Mouse (Mus musculus) forebrain, embryonic 16.5 days (tissue): ENCODE data around the gene Olfr1440. TPM values are rescaled to one million over a fixed set of nuclear protein-coding genes. Genes with fewer than 3 reads are reported as not detected.

Experiments
- ATAC-seq: fragments of 200-750 bp; cut with Nextera tagmentation; 2 replicates; pipeline ENCODE4 v1.8.0; 2017; ENCODE audit warnings: mild to moderate bottlenecking, moderate library complexity
- H3K27ac ChIP-seq: fragments of 300-500 bp; sonication (generic); 2 replicates; pipeline ENCODE4 v1.5.1; 2014; ENCODE audit warnings: low read length, control low read depth
- H3K27me3 ChIP-seq: fragments of 300-500 bp; sonication (generic); replicated peaks from 2 replicates; pipeline ENCODE4 v1.6.1; 2014; ENCODE audit warnings: low read length; ENCODE audit not compliant: control insufficient read depth, insufficient read depth
- H3K36me3 ChIP-seq: fragments of 300-500 bp; sonication (generic); 2 replicates; pipeline ENCODE4 v1.6.1; 2014; ENCODE audit not compliant: control insufficient read depth, insufficient read depth
- H3K4me1 ChIP-seq: fragments of 300-500 bp; sonication (generic); replicated peaks from 2 replicates; pipeline ENCODE4 v1.6.1; 2014; ENCODE audit warnings: low read length; ENCODE audit not compliant: control insufficient read depth, insufficient read depth
- H3K4me2 ChIP-seq: fragments of 300-500 bp; sonication (generic); 2 replicates; pipeline ENCODE4 v1.6.1; 2014; ENCODE audit warnings: mild to moderate bottlenecking, low read length, control low read depth
- H3K4me3 ChIP-seq: fragments of 300-500 bp; sonication (generic); replicated peaks from 2 replicates; pipeline ENCODE4 v1.5.1; 2014; ENCODE audit warnings: mild to moderate bottlenecking, low read length, control low read depth
- H3K9ac ChIP-seq: fragments of 300-500 bp; sonication (generic); replicated peaks from 2 replicates; pipeline ENCODE4 v1.6.1; 2014; ENCODE audit warnings: low read depth, low read length, control low read depth
- H3K9me3 ChIP-seq: fragments of 300-500 bp; sonication (generic); 2 replicates; pipeline ENCODE4 v1.6.1; 2016; ENCODE audit warnings: low read length; ENCODE audit not compliant: control insufficient read depth
- WGBS: fragments of 180-500 bp; shearing (Covaris S2); extraction: QIAGEN DNeasy Blood & Tissue Kit; methylation state at CpG from one replicate; pipeline ENCODE4 v1.1.7; 2014; 5-methylcytosine and 5-hydroxymethylcytosine counted together
- polyA plus RNA-seq: library from polyadenylated mRNA; unstranded; fragments of >200 nt; fragmentation: Nextera tagmentation; extraction: Ambion mirVana; gene quantifications from 2 replicates; pipeline ENCODE4 v1.2.1, GENCODE M21; 2015

Olfr1440 gene
- polyA plus RNA-seq = not detected in 2 replicates

DNA sequence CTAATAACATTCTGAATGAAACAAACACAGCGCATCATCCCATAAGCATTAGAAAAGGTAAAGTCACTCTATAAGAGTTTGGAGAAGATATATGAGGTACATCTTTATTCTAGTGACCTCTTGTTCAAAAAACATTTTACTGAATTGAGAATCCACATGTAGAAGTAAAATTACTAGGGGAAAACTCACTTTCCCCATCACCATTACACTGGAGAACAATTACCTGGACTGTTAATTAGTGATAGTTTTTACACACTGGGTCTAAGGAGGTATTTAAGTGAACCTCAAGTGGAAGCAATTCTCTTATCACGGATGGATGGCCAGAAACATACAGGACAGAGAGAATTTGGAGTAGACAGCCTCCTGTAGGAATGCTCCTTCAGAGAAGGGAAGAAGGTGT, at the start of gene Olfr1440:
Gene Olfr1440, plus strand, starts transcription at position 301 of the 400 bp plus-strand sequence.
- Histone ChIP-seq H3K4me2 (no peak within 1 kb of the TSS), H3K9me3 (no peaks in the 10 kb centered on the region), H3K27ac (no peak within 1 kb of the TSS), H3K4me3 (no peak within 1 kb of the TSS), H3K4me1 (no peaks in the 10 kb centered on the region), H3K9ac (no peak within 1 kb of the TSS), H3K27me3 (no peaks in the 10 kb centered on the region), H3K36me3 (no peaks in the 10 kb centered on the region)
- 78% methylated on average over 2 of the region's 2 CpGs for WGBS
- no peak for ATAC-seq

DNA sequence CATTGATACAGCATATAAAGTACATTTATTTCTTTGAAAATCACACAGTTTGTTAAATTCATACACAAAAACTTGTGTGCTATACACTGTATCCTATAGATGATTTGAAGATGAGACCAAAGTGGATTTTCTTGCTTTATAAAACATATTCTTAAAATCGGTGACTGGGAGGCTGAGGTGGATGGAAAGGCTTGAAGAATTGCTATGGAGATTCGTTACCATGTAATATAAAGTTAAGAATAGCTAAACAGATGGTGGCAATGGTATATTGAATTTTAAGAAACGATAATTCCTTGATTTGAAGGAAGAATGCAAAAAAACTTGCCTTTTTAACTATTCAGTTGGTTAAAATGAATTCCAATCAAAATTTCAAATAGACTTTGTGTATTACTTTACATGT, 14.1 kb upstream of the Olfr1440 start:
- Histone ChIP-seq H3K27me3 (no peaks in the 10 kb centered on the region), H3K4me1 (no peaks in the 10 kb centered on the region), H3K9me3 (no peaks in the 10 kb centered on the region), H3K36me3 (no peaks in the 10 kb centered on the region), H3K27ac (no peak overlapping the region), H3K9ac (no peak overlapping the region), H3K4me2 (no peak overlapping the region), H3K4me3 (no peak overlapping the region)
- WGBS = 83% methylated on average over 3 of the region's 3 CpGs
- ATAC-seq = no peak

DNA sequence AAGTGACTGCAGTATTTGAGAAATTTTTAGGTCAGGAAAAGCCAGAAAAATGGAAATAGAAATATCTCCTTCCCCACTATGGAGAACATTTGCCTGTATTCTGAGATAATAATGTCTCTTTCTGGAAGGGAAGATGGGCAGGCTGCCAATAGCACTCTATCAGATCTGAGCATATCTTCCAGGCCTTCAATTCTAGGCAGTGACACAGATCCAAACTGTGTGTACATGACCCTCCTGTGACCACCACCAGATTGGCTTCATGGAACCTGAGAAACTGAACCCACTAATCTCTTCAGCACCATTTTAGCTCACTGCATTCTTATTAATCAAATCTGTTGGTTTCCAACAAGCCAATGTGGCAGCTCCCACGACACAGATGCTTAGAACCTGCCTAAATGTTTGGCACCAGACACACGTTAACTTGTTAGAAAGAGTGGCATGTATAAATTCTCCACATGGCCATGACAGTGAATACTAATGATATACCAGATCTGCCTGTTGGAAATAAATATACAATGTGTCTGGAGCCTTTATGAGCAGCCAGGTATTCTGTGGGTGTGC, 12.5 kb upstream of the Olfr1440 start:
- H3K4me3 ChIP-seq = no peak overlapping the region
- no peaks in the 10 kb centered on the region for H3K9me3 ChIP-seq
- 54% methylated on average over 2 of the region's 2 CpGs for WGBS
- no peak overlapping the region for H3K9ac ChIP-seq
- no peaks in the 10 kb centered on the region for H3K27me3 ChIP-seq
- no peak overlapping the region; the same call in 1 of the 2 replicates for H3K27ac ChIP-seq
- H3K4me2 ChIP-seq = no peak overlapping the region
- ATAC-seq = peak; percentile 71
- H3K36me3 ChIP-seq = no peaks in the 10 kb centered on the region
- no peaks in the 10 kb centered on the region for H3K4me1 ChIP-seq

DNA sequence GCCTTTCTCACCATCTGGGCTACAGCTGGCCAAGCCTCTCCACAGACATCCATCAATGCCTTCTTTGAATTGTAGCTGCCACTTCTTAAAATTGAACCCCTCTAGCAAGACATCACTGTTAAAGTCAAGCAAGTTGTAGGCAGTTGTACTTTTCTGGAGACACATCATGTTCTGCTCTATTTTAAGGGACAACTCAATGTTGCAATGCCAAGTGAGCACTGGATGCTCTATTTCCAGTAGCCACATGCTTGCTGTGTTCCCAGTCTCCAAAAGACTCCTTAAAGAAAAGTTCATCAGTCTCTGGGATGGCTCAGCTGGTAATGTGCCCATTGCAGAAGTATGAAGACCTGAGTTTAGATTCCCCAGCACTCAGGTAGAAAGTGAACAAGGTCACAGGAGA, 26.7 kb downstream of the Olfr1440 start:
- H3K9me3 ChIP-seq = no peaks in the 10 kb centered on the region
- no peaks in the 10 kb centered on the region for H3K4me1 ChIP-seq
- H3K27me3 ChIP-seq = no peaks in the 10 kb centered on the region
- H3K4me3 ChIP-seq = no peak overlapping the region
- H3K36me3 ChIP-seq = no peaks in the 10 kb centered on the region
- ATAC-seq = no peak
- H3K4me2 ChIP-seq = no peak overlapping the region
- H3K9ac ChIP-seq = no peak overlapping the region
- H3K27ac ChIP-seq = no peak overlapping the region

DNA sequence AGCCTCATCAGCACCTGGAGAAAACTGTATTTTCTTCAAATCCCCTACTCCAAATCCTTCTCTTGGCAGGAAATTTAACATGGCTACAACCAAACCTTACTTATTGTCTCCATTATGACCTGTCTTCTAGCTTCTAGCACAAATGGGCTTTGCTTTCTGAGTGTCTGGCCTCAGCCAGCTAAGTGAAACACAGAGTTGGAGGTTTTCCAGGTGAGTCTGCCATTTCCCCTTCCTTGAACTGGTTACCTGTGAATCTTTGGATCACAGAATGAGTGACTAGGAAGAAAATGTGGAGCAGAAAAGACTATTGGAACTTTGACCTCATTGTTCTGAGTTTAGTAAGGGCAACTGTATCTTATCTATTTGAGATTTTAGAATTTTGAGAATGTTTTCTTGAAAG, 30.3 kb downstream of the Olfr1440 start, which contains the start of gene Olfr1441:
Gene Olfr1441, plus strand, starts transcription at position 73 of the 400 bp plus-strand sequence.
- Histone ChIP-seq H3K36me3 (no peaks in the 10 kb centered on the region), H3K27ac (no peak within 1 kb of the TSS), H3K4me3 (no peak within 1 kb of the TSS), H3K9me3 (no peaks in the 10 kb centered on the region), H3K4me1 (no peaks in the 10 kb centered on the region), H3K4me2 (no peak within 1 kb of the TSS), H3K27me3 (no peaks in the 10 kb centered on the region), H3K9ac (no peak within 1 kb of the TSS)
- ATAC-seq = no peak

DNA sequence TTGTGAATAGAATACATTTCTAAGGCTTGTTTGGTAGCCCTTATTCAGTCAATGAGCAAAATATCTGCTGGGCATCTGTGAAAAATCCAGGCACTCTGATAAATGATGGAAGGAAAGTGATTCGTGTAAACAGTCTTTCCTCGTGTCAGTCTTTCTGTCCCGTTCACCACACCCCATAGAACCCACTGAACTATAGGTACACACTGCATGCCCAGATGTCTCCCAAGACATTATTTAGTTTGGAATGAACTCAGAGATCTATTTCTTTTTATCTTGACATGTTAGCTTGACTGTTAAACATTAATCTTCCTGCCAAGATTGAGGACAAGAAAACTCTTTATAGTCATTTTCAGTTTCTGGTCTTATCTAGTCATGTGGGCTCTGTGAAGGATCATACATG, 31.2 kb downstream of the Olfr1440 start:
- no peak for ATAC-seq
- Histone ChIP-seq H3K4me2 (no peak overlapping the region), H3K27ac (no peak overlapping the region), H3K36me3 (no peaks in the 10 kb centered on the region), H3K4me1 (no peaks in the 10 kb centered on the region), H3K27me3 (no peaks in the 10 kb centered on the region), H3K9ac (no peak overlapping the region), H3K9me3 (no peaks in the 10 kb centered on the region), H3K4me3 (no peak overlapping the region)
- WGBS = 92% methylated on average over 3 of the region's 3 CpGs

DNA sequence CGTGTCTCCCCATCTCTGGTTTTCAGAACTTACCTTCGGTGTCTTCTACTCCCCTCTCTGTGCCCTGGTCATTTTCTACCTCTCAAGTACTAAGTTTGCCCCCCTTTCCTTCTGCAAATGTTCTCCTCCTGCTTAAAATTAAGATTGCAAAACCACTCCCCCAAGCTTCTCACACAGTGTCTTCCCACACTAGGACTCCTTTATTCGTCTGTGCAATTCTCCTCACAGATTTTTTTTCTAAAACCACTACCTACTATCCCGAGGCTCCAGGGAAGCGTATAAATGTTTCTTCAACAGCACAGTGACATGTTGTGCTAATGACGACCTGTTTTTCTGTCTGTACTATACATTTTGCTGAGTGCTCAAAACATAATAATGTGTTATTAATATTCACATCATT, 33.5 kb downstream of the Olfr1440 start:
- Histone ChIP-seq H3K27ac (no peak overlapping the region), H3K27me3 (no peaks in the 10 kb centered on the region), H3K4me2 (no peak overlapping the region), H3K4me3 (no peak overlapping the region), H3K9ac (no peak overlapping the region), H3K36me3 (no peaks in the 10 kb centered on the region), H3K9me3 (no peaks in the 10 kb centered on the region), H3K4me1 (no peaks in the 10 kb centered on the region)
- no peak for ATAC-seq
- WGBS = 73% methylated on average over 6 of the region's 6 CpGs

DNA sequence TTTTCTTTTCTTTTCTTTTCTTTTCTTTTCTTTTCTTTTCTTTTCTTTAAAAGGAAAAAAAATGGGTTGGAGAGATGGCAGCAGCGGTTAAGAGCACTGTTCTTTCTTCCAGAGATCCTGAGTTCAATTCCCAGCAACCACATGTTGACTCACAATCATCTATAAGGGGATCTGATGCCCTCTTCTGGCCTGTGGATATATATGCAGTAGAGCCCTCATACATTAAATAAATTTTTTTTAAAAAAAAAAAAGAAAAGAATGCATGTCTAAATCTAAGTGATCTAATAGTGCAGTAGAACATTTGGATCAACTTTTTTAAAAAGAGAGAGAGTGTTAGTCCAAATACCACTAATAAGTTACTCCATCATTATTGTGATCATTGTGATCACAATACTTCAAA, 34.6 kb downstream of the Olfr1440 start:
- no peak for ATAC-seq
- H3K4me2 ChIP-seq = no peak overlapping the region
- H3K27ac ChIP-seq = no peak overlapping the region
- no peaks in the 10 kb centered on the region for H3K9me3 ChIP-seq
- no peaks in the 10 kb centered on the region for H3K27me3 ChIP-seq
- H3K4me3 ChIP-seq = no peak overlapping the region
- no peaks in the 10 kb centered on the region for H3K4me1 ChIP-seq
- 82% methylated on average over 1 of the region's 1 CpGs for WGBS
- no peaks in the 10 kb centered on the region for H3K36me3 ChIP-seq
- H3K9ac ChIP-seq = no peak overlapping the region

DNA sequence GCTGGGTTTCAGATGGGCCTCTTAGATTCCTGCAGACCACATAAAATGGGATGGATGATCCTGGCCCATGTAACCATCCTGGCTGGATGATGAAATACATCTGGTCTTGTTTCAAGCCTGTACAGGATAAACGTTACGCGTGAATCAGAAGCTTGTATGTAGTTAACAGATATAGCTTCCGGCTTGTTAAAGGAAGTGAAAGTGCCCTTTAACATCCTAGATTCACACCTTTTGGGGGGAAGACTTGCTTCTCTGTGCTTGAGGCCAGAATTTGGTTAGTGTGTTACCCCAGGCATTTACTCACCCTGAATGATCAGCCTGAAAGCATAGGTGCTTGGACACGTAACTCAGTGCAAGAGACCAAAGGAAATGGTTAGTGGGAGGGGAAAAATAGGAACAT, 40.0 kb downstream of the Olfr1440 start:
- no peak for ATAC-seq
- no peaks in the 10 kb centered on the region for H3K4me1 ChIP-seq
- no peaks in the 10 kb centered on the region for H3K27me3 ChIP-seq
- no peak overlapping the region for H3K4me2 ChIP-seq
- H3K36me3 ChIP-seq = no peaks in the 10 kb centered on the region
- H3K27ac ChIP-seq = no peak overlapping the region
- H3K9ac ChIP-seq = no peak overlapping the region
- WGBS = 93% methylated on average over 5 of the region's 5 CpGs
- H3K9me3 ChIP-seq = no peaks in the 10 kb centered on the region
- H3K4me3 ChIP-seq = no peak overlapping the region

DNA sequence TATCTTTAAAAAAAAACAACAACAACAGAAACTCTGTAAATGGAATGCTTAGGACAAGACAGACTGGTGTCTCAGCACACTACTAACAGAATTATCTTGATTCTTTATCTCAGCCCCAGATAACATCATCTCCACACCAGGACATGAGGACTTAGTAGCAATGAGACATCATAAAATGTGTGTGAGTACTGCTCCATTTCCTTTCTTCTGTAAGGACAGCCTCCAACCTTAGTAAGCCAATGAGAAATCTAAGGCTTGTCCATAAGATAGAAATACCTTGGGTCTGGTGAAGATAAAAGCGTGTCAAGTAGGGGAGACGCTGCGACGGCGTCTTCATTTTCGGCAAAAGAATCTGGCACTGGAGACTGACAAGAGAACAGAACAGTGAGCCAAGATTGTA, 40.5 kb downstream of the Olfr1440 start, which contains the start of gene Pfpl:
Gene Pfpl, plus strand, starts transcription at position 301 of the 400 bp plus-strand sequence.
- no peak within 1 kb of the TSS for H3K4me2 ChIP-seq
- no peak within 1 kb of the TSS for H3K27ac ChIP-seq
- no peaks in the 10 kb centered on the region for H3K9me3 ChIP-seq
- H3K4me3 ChIP-seq = no peak within 1 kb of the TSS
- 96% methylated on average over 6 of the region's 6 CpGs for WGBS
- no peaks in the 10 kb centered on the region for H3K27me3 ChIP-seq
- ATAC-seq = no peak
- no peaks in the 10 kb centered on the region for H3K4me1 ChIP-seq
- no peak within 1 kb of the TSS for H3K9ac ChIP-seq
- no peaks in the 10 kb centered on the region for H3K36me3 ChIP-seq
